Mouse (Mus musculus): ENCODE measurements around the gene Naa25. TPM values are rescaled to one million over a fixed set of nuclear protein-coding genes. Genes with fewer than 3 reads are reported as not detected.

The Naa25 gene
- polyA plus RNA-seq, 1 experiment from 2014 or later: 24.4 TPM

DNA sequence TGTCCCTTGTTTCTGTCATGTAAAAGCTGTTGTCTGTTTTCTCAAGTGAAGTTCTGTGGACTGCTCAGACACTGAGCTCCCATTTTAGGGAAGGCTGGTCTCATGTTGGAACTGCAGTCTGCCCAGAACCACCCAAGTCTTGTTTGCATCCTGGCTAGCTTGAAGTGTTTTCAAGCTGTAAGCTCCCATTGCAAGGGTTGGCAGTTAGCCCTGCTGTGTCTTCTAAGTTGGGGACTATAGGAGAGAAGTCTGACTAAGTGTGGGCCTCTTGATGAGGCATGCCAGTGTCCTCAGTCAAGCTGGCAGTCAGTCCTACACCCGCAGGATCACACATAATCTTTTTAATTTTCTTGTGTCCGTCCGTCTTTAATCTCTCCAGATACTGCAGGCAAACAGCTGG lies 31.2 kb downstream of the Naa25 start:
- H3K27me3 ChIP-seq (ENCODE audit: insufficient read depth, low read length): no peaks in the 10 kb centered on the region
- ATAC-seq (replicated peaks; ENCODE audit: low FRiP score, low read depth) (no peak), DNase-seq (ENCODE audit: low spot score) (no peak)
- no peak overlapping the region for H3K27ac ChIP-seq
- no peak overlapping the region for H3K9ac ChIP-seq (ENCODE audit: low read depth, low read length)
- peaks cover 97% of the 10 kb centered on the region for H3K36me3 ChIP-seq (ENCODE audit: insufficient read depth, low read length)
- WGBS: 95% methylated on average over 3 of the region's 3 CpGs
- H3K4me2 ChIP-seq (ENCODE audit: low read length): no peak overlapping the region
- H3K9me3 ChIP-seq (replicated peaks; ENCODE audit: low read length): no peaks in the 10 kb centered on the region
- H3K4me3 ChIP-seq (replicated peaks; ENCODE audit: low read depth, low read length): no peak overlapping the region
- no peak for TF ChIP-seq CTCF (IDR thresholded peaks at IDR 0.05; ENCODE audit: low read depth)
- no peaks in the 10 kb centered on the region for H3K4me1 ChIP-seq (replicated peaks; ENCODE audit: insufficient read depth, low read length)

DNA sequence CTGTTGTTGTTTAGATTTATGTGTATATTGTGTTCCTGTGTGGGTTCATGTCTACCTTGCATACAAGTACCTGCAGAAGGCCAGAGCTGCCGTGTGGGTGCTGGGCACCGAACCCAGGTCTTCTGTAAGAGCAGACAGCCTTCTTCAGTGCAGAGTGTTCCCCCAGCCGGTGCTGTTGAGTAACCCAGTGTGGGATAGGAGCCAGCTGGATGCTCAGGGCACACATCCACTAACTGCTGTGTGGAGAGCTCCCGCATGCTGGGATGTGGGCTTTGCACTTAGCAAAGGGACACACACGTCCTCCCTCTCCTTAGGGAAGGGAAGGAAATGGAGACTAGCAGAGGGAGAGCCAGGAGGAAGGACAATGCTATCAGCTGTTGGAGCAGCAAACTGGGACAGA lies 40.4 kb downstream of the Naa25 start:
- no peaks in the 10 kb centered on the region for H3K27me3 ChIP-seq (ENCODE audit: insufficient read depth, low read length)
- 78% methylated on average over 5 of the region's 5 CpGs for WGBS
- no peaks in the 10 kb centered on the region for H3K9me3 ChIP-seq (replicated peaks; ENCODE audit: low read length)
- DNase-seq (ENCODE audit: low spot score): no peak
- no peaks in the 10 kb centered on the region for H3K4me1 ChIP-seq (replicated peaks; ENCODE audit: insufficient read depth, low read length)
- no peak for TF ChIP-seq CTCF (IDR thresholded peaks at IDR 0.05; ENCODE audit: low read depth)
- ATAC-seq (replicated peaks; ENCODE audit: low FRiP score, low read depth): no peak
- no peak overlapping the region for H3K27ac ChIP-seq
- no peak overlapping the region for H3K4me2 ChIP-seq (ENCODE audit: low read length)
- no peak overlapping the region for H3K9ac ChIP-seq (ENCODE audit: low read depth, low read length)
- peaks cover 78% of the 10 kb centered on the region for H3K36me3 ChIP-seq (ENCODE audit: insufficient read depth, low read length)
- no peak overlapping the region for H3K4me3 ChIP-seq (replicated peaks; ENCODE audit: low read depth, low read length)

DNA sequence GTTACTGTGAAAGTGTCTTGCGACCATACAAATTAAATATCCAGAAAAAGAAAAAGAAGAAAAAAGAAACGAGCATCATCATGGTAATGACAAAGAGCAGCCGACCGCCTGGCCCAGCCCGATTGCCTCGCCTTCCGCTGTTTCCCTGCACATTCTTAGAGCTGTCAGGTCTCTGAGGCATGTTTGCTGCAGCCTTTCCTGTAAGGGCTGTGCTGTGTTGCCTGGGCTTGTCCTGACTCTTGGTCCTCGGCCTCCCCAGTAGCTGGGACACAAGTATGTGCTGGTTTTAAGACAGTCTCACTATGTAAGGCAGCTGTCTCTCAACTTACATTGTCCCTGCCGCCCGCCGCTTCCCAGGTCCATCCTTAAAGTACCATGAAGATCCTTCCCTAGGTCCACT lies 41.0 kb downstream of the Naa25 start:
- Histone ChIP-seq H3K4me3 (replicated peaks; ENCODE audit: low read depth, low read length) (no peak overlapping the region), H3K4me1 (replicated peaks; ENCODE audit: insufficient read depth, low read length) (no peaks in the 10 kb centered on the region), H3K27ac (no peak overlapping the region), H3K36me3 (ENCODE audit: insufficient read depth, low read length) (peaks cover 76% of the 10 kb centered on the region), H3K9ac (ENCODE audit: low read depth, low read length) (no peak overlapping the region), H3K9me3 (replicated peaks; ENCODE audit: low read length) (no peaks in the 10 kb centered on the region), H3K4me2 (ENCODE audit: low read length) (no peak overlapping the region), H3K27me3 (ENCODE audit: insufficient read depth, low read length) (no peaks in the 10 kb centered on the region)
- DNase-seq (ENCODE audit: low spot score) (no peak), ATAC-seq (replicated peaks; ENCODE audit: low FRiP score, low read depth) (no peak)
- WGBS: 93% methylated on average over 11 of the region's 11 CpGs
- TF ChIP-seq CTCF (IDR thresholded peaks at IDR 0.05; ENCODE audit: low read depth): no peak

GRCm38 (mm10) chr5:121443548-121443947 lies 45.8 kb downstream of the Naa25 start:
- peak; percentile 59 for TF ChIP-seq CTCF (IDR thresholded peaks at IDR 0.05; ENCODE audit: low read depth)
- Histone ChIP-seq H3K9me3 (replicated peaks; ENCODE audit: low read length) (no peaks in the 10 kb centered on the region), H3K36me3 (ENCODE audit: insufficient read depth, low read length) (peaks cover 65% of the 10 kb centered on the region), H3K27me3 (ENCODE audit: insufficient read depth, low read length) (no peaks in the 10 kb centered on the region), H3K9ac (ENCODE audit: low read depth, low read length) (no peak overlapping the region), H3K27ac (no peak overlapping the region), H3K4me1 (replicated peaks; ENCODE audit: insufficient read depth, low read length) (no peaks in the 10 kb centered on the region), H3K4me3 (replicated peaks; ENCODE audit: low read depth, low read length) (no peak overlapping the region), H3K4me2 (ENCODE audit: low read length) (no peak overlapping the region)
- ATAC-seq (replicated peaks; ENCODE audit: low FRiP score, low read depth): no peak
- 88% methylated on average over 3 of the region's 3 CpGs for WGBS
- DNase-seq (ENCODE audit: low spot score): peak; percentile 52

- Histone ChIP-seq H3K4me3 (replicated peaks; ENCODE audit: low read depth, low read length) (no peak overlapping the region), H3K36me3 (ENCODE audit: insufficient read depth, low read length) (peaks cover 52% of the 10 kb centered on the region), H3K9ac (ENCODE audit: low read depth, low read length) (no peak overlapping the region), H3K27me3 (ENCODE audit: insufficient read depth, low read length) (no peaks in the 10 kb centered on the region), H3K4me2 (ENCODE audit: low read length) (no peak overlapping the region), H3K4me1 (replicated peaks; ENCODE audit: insufficient read depth, low read length) (no peaks in the 10 kb centered on the region), H3K9me3 (replicated peaks; ENCODE audit: low read length) (no peaks in the 10 kb centered on the region), H3K27ac (no peak overlapping the region)
- 89% methylated on average over 5 of the region's 5 CpGs for WGBS
- no peak for TF ChIP-seq CTCF (IDR thresholded peaks at IDR 0.05; ENCODE audit: low read depth)
- DNase-seq (ENCODE audit: low spot score) (no peak), ATAC-seq (replicated peaks; ENCODE audit: low FRiP score, low read depth) (no peak)
Measured at GRCm38 (mm10) chr5:121444870-121445269, 47.1 kb downstream of the Naa25 start.

DNA sequence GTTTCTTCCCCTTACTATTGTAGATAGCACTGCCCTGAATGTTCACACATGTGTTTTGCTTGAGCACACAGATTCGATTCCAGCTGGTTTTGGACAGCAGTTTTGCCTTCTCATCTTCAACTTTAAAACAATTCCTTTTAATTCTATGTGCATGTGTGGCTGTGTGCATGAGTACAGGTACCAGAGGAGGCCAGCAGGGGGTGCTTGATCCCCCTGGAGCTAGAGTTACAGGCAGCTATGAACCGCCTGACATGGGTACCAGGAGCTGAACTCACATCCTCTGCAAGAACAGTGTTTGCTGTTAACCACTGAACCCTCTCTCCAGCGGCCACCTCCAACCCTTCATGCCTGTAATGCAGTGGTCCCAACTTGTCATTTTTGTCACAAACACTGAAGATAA lies 50.7 kb downstream of the Naa25 start:
- 94% methylated on average over 3 of the region's 3 CpGs for WGBS
- Histone ChIP-seq H3K27me3 (ENCODE audit: insufficient read depth, low read length) (no peaks in the 10 kb centered on the region), H3K9me3 (replicated peaks; ENCODE audit: low read length) (no peaks in the 10 kb centered on the region), H3K36me3 (ENCODE audit: insufficient read depth, low read length) (peaks cover 33% of the 10 kb centered on the region), H3K4me1 (replicated peaks; ENCODE audit: insufficient read depth, low read length) (peaks cover 10% of the 10 kb centered on the region), H3K9ac (ENCODE audit: low read depth, low read length) (no peak overlapping the region), H3K4me3 (replicated peaks; ENCODE audit: low read depth, low read length) (no peak overlapping the region), H3K4me2 (ENCODE audit: low read length) (no peak overlapping the region), H3K27ac (no peak overlapping the region)
- peak; percentile 58 for TF ChIP-seq CTCF (IDR thresholded peaks at IDR 0.05; ENCODE audit: low read depth)
- DNase-seq (ENCODE audit: low spot score) (no peak), ATAC-seq (replicated peaks; ENCODE audit: low FRiP score, low read depth) (no peak)

DNA sequence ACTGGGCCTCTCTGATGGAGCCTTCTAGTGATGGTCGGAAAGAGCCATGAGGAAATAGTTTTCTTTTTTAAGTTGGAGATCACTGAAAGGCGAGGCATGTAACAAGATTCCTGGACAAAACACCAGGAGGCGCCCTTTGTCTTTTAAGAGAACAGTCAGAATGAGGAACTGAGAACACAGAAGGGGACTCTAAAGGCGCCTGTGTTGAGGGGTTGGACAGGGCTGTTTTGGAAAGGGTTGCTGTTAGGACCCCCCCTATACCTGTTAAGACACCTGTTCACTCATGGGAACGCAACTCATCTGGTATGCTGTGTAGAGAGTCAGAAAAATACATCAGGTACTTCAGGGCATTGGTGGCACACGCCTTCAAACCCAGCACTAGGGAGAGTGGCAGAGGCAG lies 52.2 kb downstream of the Naa25 start:
- Histone ChIP-seq H3K9me3 (replicated peaks; ENCODE audit: low read length) (no peaks in the 10 kb centered on the region), H3K9ac (ENCODE audit: low read depth, low read length) (no peak overlapping the region), H3K4me2 (ENCODE audit: low read length) (no peak overlapping the region), H3K36me3 (ENCODE audit: insufficient read depth, low read length) (peaks cover 20% of the 10 kb centered on the region), H3K4me3 (replicated peaks; ENCODE audit: low read depth, low read length) (no peak overlapping the region), H3K27me3 (ENCODE audit: insufficient read depth, low read length) (no peaks in the 10 kb centered on the region), H3K27ac (no peak overlapping the region), H3K4me1 (replicated peaks; ENCODE audit: insufficient read depth, low read length) (peaks cover 18% of the 10 kb centered on the region)
- DNase-seq (ENCODE audit: low spot score) (peak; percentile 84), ATAC-seq (replicated peaks; ENCODE audit: low FRiP score, low read depth) (no peak)
- WGBS: 68% methylated on average over 6 of the region's 6 CpGs
- TF ChIP-seq CTCF (IDR thresholded peaks at IDR 0.05; ENCODE audit: low read depth): peak; percentile 65

Data from kidney, postnatal 0 days (tissue).